Mouse (Mus musculus) frontal cortex, adult 2 months (tissue): ENCODE measurements at regions not wholly inside any gene's neighbourhood (a gene's known extent, or its start where the extent isn't known, plus 50 kb on each side); places are given as distances from the start of the nearest gene placed in this dataset.

ENCODE experiments used
- DNase-seq, 2 experiments: peaks; one replicate each; pipeline ENCODE4 v3.0.0; 2022; ENCODE audit warnings: low spot score in 1 of 2; ENCODE audit errors: extremely low spot score in 1 of 2

DNA sequence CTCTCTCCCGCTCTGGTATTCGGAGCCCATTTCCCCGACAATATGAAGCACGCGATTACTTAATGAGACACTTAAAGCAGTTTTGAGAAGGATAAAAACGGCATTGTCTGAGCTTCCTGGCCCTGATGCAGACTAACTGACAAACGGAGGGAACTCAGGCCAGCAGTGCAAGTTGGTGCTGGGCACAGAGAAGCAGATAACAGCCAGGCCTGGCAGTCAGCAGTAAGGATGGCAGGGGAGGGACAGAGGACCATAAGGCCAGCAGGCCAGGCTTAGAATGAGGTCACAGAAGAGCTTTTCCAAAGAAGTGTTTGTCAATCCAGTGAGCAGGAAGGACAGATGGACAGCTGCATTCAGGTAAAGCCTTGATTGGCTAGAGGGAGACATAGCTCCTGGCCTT lies 107.7 kb upstream of the Gsc start:
- no peak for DNase-seq

DNA sequence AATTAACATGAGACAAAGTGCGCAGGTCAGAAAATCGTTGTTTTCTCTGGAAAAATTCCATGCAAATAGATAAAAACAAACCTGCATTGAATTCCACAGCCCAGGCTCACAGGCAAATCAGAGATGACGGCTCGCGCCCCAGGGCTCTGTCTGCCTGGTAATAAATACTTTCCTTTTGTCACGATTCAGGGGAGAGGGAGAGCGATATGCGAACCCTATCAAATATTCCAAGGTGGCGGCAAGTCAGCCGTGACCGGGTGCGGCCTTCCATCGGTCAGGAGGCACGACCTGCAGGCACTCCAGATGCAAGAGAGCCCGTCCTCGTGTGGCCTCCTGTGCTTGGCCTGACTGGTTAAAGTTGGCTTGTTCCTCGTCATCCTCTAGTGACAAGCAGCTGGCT lies 94.5 kb upstream of the Gsc start:
- no peak for DNase-seq

DNA sequence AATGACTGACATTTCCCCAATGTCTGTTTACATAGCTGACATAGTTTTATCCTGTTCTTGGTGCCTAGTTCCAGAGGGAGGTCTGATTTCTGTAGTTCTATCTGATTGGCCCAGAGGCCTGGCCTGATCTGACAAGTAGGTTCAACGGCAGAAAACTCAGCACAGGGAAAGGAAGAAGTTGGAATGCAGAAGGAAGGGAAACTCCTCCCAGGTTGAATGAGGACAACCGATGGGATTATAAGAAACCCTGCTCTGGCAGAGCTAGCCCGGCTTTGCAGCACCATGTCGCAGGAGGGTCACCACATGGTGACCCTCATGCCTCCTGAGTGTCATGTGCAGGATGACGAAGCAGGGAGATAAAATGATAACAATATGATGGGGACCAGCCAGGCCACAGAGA lies 89.8 kb upstream of the Gsc start:
- no peak for DNase-seq

DNA sequence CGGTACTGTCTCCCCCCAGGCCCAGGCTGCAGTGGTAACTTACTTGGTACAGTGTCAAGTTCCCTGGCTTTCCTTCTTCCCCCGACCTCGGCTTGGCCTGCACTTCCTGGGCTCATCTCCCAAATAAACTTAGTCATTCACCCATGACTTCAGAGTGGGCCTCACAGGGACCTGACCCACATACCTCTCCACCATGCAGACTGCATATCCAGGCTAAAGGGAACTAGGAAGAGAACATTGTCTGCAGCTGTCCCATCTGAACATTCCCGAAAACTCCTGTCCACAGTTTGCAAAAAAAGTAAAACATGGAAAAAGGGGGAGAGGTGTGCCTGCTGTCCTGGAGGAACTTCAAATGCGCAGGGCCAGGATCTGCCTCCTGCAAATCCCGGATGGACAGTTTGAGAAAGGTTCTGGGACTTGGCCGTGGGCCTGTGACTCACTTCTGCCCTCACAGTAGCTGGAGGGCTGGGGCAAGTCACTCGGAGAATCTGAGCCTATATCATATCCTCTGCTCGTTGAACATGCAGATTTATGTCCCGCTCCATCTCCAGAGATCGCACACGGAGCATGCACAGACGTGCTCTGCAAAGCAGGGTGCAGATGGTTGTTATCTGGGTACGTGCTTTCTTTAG lies 87.9 kb upstream of the Gsc start:
- no peak for DNase-seq

DNA sequence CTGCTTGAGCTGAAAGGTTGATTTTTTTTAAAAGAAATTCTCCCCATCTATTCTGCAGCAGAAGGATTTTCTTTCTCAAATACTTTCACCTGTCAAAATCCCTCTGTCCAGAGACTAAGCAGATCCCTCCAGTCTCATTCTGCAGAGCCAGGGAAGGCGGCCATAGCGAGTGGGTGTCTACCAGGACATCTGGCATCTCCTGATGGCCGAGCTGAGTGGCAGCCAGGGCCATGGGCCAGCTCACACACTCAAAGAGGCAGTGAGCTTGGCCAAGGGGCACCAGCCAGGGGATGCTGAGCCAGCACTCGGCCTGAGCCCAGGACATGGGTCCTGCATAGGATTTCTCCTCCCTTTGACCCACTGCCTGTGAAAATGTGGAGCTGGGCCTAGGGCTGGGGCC lies 84.6 kb upstream of the Gsc start:
- peak; percentile 38 to 65 for DNase-seq

DNA sequence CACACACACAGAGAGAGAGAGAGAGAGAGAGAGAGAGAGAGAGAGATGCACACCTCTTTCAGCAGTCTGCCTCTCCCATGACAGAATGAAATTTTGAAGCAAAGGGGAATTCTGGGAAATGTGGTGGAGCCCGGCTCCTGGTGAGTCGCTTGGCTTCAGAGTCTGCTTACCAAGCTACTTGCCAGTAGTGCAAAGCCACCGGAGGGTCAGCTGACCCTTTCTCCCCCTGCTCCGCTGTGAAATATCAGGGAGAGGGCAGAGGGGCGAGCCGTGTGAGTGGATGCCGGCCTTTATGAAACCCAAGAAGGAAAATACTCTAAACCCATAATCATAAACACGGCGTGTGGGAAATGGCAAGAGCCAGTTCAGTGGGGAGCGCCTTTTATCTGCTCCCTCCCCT lies 84.2 kb upstream of the Gsc start:
- no peak for DNase-seq

DNA sequence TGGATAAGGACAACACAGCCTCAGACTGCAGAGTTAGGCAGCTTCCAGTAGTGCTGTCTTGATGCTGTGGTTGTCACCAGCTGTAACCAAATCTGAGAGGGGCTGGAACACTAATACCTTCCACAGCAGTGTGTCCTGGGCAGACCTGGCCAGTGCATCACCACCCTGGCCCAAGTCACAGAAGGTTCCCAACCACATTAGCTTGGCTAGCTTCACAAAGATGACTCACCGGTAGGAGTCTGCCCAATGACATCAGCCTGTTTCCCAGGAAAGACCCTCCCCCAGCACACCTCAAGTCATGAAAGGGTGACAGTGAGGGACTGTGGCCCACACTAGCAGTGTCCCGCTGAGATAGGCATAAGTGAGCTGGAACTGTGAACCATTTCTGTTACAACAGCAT lies 75.5 kb upstream of the Gsc start:
- DNase-seq, result no peak

DNA sequence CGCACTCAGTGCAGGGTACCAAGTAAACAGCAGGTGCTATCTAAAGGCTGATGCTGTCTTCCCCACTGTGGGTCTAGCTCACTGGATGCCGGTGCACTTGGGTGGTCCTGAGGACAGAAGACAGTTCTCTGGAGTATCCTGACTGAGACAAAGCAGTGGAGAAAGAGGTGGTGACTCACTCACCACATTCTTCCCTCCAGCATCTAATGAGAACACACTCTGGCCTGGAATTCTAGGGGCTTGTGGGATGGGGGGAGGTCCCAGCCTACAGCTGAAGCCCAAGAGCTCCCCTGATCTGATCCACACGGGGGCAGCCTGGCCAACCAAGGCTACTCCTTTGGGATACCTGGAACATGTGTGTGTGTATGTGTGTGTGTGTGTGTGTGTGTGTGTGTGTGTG lies 74.4 kb upstream of the Gsc start:
- DNase-seq, result no peak

DNA sequence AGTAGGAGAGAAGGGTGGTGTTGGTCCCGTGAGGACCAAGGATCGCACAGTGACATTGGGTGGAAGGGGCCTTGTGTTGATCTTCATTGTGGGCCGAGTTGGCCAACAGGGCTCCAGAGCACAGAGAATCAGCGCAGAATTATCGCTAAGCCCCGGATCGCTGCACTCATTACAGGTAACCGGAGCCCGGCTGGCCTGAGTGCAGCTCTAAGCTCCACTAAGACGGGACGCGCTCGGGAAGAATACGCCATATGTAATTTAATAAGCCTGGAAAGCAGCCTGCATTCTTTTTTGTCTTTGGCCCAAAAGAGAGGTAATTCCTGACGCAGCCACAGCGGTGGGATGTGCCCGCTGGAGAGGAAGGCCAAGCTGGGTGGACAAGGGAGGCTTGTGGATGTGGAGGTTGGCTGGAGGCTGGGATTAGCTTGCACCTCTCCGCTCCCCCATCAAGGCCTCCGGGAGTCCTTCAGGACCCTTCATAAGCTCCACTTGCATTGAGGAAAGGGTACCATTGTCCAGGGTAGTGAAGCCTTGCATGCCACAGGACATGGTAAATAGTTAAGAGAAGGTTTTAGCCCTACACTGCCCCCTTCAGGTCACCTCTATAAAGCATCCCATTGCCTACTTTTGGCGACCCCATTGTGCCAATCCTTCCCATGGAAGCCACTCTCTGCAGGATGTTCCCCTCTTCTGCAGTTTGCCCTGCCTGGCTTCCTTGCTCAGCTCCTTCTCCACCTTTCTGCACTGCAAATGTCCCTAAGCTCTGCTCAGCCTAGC lies 73.1 kb upstream of the Gsc start:
- no peak for DNase-seq

DNA sequence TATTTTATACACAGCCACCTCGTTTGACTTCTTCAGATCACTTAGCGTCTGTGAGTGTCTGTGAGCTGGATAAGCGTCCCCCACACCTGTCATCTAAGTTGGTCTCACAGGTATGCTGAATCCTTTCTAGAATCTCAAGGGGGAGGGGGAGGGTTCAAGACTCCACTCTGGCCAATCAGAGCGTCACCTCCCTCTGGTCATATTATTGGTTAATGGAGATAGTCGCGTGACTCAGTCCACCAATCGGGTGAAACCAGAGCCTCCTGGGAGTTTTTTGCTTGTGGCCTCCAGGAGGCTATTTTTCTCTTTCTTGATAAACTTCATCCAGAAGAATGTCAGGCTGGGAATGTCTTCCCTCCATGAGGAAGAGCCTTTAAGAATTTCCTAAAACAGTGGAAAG lies 66.8 kb upstream of the Gsc start:
- DNase-seq, result no peak

DNA sequence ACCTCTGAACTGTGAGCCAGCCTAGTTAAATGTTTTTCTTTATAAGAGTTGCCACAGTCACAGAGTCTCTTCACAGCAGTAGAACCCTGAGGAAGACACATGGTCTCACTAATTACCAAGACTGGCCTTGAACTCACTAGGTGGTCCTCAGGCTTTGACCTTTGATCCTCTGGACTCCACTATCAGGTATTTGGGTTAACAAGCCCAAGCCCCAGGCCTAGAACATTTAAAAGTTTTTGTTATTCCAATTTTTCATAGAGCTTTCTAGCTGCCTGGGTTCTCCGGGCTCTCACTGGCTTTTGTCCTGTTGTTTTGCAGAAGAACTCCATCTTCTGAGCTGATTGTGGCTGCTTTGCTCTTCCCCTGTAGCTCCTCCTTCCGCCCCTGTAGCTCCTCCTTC lies 65.3 kb upstream of the Gsc start:
- no peak for DNase-seq

DNA sequence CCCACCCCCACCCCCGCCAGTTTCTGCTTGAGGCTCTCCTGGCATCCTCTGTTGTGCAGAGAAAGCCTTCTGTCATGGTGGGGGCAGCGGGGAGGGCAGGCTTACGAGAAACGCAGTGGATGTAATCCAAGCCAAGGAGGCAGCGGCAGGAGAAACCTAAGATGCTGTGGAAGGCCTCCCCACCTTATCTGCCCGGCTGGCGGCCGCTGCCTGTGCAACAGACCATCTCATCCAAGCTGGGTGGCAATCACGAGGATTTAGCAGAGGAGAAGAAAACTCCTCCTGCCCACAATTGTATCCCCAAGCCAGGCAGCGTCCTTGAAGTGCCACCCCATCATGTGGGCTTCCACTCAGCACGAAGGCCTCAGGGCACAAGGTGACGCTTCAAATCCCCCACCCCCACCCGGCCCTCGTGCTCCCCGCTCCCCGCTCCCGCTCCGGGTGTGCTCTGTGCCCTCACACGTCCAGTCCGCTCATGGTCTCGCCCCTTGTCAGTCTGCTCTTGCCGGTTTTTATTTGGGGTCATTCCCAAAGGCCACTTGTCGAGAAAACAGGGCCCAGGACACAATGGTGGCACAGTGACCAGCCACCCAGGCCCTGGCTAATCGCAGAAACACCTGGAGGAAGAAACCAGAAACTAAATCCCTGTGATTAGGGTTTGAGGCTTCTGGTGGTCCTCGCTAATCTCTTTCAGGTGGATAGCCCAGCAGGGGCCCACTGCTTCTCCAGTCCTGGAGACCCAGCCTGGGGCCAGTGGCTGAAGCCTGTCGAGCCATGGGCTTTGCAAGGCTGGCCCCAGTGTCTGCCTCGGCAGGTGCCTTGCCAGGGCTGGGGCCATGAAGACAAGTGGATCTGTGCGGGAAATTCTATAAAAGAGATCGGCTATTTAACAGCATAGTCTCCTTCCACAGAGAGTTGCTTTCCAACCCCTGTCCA lies 58.6 kb upstream of the Gsc start:
- DNase-seq, result no peak

DNA sequence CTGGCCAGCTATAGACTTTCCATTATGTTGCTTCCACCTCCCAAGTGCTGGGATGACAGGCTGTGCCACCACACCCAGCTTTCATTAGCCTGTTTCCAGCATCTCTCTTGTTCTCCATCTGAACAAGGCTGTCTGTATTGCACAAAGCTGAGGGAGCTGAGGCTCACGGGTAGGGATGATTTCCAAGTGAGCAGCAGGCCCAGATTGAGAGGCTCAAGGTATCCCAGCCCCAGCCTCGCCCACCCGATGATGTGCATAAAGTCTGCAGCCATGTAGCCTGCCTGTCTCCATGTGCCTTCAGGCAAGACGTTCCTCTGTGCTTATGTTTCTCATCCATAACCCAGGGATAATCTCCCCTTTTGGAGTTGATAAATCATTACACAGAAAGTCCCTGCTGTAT lies 57.5 kb upstream of the Gsc start:
- no peak for DNase-seq
